Mouse (Mus musculus): ENCODE results near the gene Polm.
"Not testable (repeated sequence)": the region's sequence is repeated elsewhere in the genome, so short reads cannot be mapped to it uniquely, and the experiment has no call there.

Polm gene

GRCm38 (mm10) chr11:5852314-5852713 lies 14.5 kb upstream of the Polm start:
- no peak for DNase-seq

GRCm38 (mm10) chr11:5851021-5851736 lies 13.4 kb upstream of the Polm start:
- DNase-seq = no peak

GRCm38 (mm10) chr11:5850452-5850851 lies 12.6 kb upstream of the Polm start:
- DNase-seq = no peak

DNA sequence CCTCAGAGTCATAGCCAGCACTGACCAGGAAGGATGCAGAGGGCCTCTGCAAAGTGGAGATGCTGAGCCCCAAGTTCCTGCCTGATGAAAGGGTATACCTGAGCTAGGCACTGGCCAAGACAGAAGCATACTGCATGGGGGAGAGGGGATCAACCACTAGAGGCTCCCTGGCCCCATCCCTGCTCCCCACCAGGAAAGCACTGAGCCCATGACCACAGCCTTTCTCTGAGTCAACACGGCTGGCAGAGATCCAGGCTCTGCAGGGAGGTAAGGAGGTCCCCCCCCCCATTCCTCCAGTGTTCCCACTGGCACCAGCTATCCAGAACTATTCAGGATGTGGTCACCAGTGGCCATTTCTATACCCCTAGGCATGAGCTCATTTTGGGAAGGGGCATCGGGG lies 11.5 kb upstream of the Polm start:
- no peak for DNase-seq

GRCm38 (mm10) chr11:5848741-5849140 lies 10.9 kb upstream of the Polm start:
- no peak for DNase-seq

DNA sequence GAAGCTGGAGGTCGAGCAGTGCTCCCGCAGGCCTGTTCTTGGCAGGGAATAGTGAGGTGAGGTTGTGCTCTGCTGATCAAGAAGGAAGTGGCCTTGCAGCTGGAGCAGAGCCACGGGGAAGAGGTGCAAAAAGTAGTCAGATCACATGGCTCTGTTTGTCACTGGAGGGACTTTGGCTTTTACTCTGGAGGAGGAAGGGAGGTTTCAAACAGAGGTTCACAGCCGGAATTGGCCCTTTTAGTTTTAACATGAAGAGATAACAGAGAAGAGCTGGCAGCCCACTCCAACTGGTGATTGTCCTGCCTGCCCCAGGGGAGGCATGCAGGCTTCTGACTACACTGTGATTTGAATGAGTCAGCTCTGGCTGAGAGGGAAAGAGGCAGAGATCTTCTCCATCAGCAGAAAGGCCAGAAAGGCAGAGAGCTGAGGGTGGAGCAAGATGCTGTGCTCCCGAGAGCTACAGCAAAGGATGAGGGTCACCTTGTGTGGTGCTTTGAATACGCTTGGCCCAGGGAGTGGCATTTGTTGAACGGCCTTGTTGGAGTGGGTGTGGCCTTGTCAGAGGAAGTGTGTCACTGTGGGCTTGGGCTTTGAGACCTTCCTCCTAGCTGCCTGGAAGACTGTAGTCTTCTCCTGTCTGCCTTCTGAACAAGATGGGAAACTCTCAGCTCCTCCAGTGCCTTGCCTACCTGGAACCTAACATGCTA lies 9.0 kb upstream of the Polm start:
- DNase-seq = no peak

GRCm38 (mm10) chr11:5843131-5843530 lies 5.3 kb upstream of the Polm start:
- no peak for DNase-seq

GRCm38 (mm10) chr11:5841751-5842150 lies 3.9 kb upstream of the Polm start:
- DNase-seq = no peak

DNA sequence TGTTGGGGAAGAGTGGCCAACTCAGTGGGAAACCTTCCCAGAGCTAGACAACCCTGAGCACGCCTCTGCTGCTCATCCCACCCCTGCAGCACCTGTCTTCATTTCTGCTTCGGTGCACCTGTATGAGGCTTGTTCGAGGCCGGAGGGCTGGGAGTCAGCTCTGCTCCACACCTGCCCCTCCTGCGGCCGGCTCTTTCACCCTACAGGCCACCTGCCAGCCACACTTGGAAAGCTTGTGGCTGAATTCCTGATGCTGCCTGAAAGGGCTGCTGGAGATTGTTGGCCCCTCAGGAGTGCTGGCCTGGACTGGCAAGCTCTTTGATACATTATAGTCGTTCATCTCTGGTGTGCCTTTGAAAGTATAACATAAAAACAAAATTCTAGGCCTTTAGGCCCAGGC lies 2.5 kb upstream of the Polm start:
- no peak for DNase-seq

GRCm38 (mm10) chr11:5836126-5836525 lies 1.7 kb downstream of the Polm start:
- DNase-seq = peak; percentile 43 to 45

GRCm38 (mm10) chr11:5835057-5835456 lies 2.8 kb downstream of the Polm start:
- no peak for DNase-seq

- DNase-seq = no peak
Measured at GRCm38 (mm10) chr11:5834506-5834905, 3.3 kb downstream of the Polm start.

DNA sequence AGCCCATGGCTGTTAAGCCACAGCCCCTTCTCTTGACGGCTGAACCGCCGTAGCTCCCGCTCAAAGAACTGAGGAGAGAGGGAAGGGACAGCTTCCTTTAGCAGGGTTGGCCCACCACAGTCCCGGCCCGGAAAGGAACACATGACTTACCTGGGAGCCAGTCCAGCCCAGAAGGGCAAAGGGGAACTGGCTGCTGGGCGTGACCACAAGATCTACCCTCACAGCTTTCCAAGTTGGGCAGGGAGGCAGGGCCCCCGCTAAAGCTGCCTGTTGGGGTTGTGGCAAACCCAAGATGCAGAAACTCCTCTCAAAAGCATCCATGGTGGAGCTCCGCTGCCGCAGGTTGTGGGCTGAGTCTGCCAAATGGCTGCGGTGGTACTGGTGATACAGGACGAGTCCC lies 8.5 kb downstream of the Polm start:
- DNase-seq = no peak

DNA sequence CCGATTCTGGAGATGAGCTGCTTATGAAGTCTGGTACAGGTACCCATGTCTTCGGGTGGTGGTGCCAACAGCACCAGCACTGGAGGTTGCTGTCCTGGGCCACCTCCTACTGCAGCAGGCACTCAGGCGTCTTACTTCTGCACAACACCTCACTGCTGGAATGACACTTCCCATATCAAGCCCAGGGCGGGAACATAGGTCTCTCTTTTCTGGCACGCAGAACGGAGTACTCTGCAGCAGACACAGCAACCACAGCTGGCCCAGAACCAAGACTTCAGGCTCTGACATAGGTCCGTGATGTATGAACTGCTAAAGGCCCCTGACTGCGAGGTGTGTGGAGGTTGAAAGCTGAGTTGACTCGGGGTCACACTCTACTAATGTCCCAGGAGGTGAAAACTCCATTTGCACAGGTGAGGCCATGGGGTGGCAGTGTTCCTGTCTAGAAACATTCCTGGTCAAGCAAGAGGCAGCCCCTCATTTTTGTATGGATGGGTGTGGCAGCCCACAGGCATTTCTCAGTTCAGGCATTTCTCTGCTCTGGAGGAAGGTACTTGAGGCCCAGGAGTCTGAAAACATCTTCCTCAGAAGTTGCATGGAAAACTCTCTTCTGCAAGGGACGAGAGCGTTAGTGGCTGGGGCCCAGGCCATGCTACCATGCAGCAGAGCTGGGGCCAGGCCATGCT lies 9.2 kb downstream of the Polm start:
- DNase-seq = no peak

- no peak for DNase-seq
Measured at GRCm38 (mm10) chr11:5827931-5828330, 9.9 kb downstream of the Polm start.

- no peak for DNase-seq
Measured at GRCm38 (mm10) chr11:5825432-5825831, 12.4 kb downstream of the Polm start.

- no peak for DNase-seq
Measured at GRCm38 (mm10) chr11:5819223-5819622, 18.6 kb downstream of the Polm start.

DNA sequence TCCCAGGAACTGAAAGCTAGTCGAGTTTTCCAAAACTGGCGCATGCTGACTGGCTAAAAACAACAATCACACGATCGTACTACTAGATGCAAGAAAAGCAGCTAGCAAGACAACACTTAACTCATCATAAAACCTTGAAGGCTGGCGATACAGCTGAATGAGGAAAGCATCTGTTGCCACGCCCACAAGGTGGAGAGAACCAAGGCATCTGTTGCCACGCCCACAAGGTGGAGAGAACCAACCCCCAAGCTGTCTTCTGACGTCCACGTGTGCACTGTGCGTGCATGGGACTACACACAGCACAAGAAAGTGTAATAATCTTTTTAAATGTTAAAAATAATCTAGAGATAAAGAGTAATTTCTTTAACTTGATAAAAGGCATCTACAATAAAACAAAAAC lies 24.4 kb downstream of the Polm start:
- no peak for DNase-seq

DNA sequence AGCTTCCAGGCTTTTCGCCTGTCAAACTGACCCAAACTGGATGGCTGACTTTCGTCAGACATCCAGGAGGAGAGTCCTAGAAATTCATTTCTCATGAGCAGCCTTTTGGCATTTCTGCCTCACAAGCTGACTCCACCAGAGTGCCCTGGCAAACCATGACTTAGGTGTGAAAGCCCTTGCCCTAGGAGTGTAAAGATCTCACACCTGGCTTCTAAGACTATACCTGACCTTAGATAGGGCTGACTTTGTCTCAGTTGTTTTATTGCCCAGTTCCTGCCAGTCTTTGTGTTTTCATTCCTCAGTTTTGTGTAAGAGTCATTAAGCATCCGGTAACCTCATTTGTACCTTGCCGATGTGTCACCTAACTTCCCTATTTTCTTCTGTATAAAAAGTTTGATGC lies 28.3 kb downstream of the Polm start:
- not testable (repeated sequence) for DNase-seq

- DNase-seq = no peak
Measured at GRCm38 (mm10) chr11:5807956-5808355, 29.9 kb downstream of the Polm start.

DNA sequence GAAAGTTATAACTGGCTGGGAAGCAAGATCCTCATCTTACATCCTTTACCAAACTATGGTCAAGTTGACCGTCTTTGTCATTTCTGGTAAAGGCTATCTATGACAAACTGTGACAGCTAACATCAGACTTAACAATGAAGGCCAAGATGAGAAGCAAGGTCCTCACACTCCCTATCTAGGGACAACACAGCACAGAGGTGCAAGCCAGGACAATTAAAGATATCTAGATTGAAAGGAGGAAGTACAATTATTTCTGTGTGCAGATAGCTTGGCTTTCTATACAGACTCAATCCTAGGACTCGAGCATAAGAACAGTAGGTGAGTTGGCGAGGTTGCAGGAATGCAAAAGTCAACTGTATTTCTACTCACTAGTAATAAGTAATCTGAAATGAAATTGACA lies 32.1 kb downstream of the Polm start:
- DNase-seq = no peak

- DNase-seq = no peak
Measured at GRCm38 (mm10) chr11:5804174-5804573, 33.6 kb downstream of the Polm start.

DNA sequence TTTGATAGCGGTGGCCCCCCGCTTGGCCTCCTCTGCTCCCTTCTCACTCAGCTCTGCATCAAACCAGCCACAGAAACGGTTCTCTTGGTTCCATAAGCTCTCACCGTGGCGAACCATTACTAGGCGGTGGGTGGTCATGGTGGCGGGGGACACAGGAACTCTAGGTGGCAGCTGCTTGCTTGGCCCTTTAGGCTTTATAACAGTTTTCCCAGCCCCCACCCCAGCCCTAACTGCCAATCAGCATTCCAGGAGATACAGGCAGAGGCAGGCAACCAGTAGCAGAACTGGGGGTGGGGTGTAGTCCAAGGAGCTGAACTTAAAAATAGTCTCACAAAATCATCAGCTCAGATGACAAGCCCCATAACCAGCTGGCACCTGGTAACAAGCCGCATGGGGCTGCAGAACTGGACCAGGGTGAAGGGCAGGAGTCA lies 34.2 kb downstream of the Polm start, which contains the start of gene Pgam2:
Gene Pgam2, minus strand, starts transcription at position 183 of the 431 bp plus-strand sequence.
- no peak for DNase-seq
